Comparison of ENCODE assay signal across 30 mouse cellular contexts in genomic region chr14:97546276-97546675, GRCm38 (mm10).
"Had no signal": no experiment of that assay in that cellular context is flagged by ENCODE, and none has a peak within 500 bp of the region (broad histone marks: within the 10 kb centered on the region; RNA-seq: fewer than 3 reads in every experiment).

No protein-coding gene starts in this region.

- H3K27ac ChIP-seq: limb, embryonic 10.5 days; limb, embryonic 12.5 days; limb, embryonic 13.5 days; limb, embryonic 15.5 days; liver, embryonic 12.5 days; liver, embryonic 13.5 days; liver, embryonic 14.5 days; liver, embryonic 15.5 days; lung, embryonic 15.5 days; macrophage; midbrain, embryonic 10.5 days; midbrain, embryonic 12.5 days; midbrain, embryonic 13.5 days; midbrain, embryonic 15.5 days had no signal

- DNase-seq: left cerebral cortex, postnatal 4 days; liver; liver, embryonic 13.5 days; liver, postnatal 0 days; lung, adult 18-20 months; lung, adult 2 months; lung, embryonic 14.5 days; lung, postnatal 10 days; lung, postnatal 14 days; lung, postnatal 36 days; lung, postnatal 4 days; midbrain, embryonic 14.5 days had no signal

- ATAC-seq: liver, embryonic 12.5 days; liver, postnatal 0 days; lung, postnatal 0 days; midbrain, embryonic 13.5 days; midbrain, embryonic 15.5 days; midbrain, embryonic 16.5 days had no signal

- H3K4me1 ChIP-seq: limb, embryonic 10.5 days; limb, embryonic 12.5 days; limb, embryonic 13.5 days; limb, embryonic 15.5 days; liver, embryonic 12.5 days; liver, embryonic 13.5 days; liver, embryonic 15.5 days; lung, embryonic 15.5 days; megakaryocyte, embryonic 14.5 days; midbrain, embryonic 10.5 days; midbrain, embryonic 12.5 days; midbrain, embryonic 13.5 days; midbrain, embryonic 15.5 days had no signal

- H3K9me3 ChIP-seq: limb, embryonic 10.5 days; limb, embryonic 12.5 days; limb, embryonic 13.5 days; limb, embryonic 15.5 days; liver, embryonic 12.5 days; liver, embryonic 13.5 days; liver, embryonic 15.5 days; lung, embryonic 15.5 days; megakaryocyte, embryonic 14.5 days; midbrain, embryonic 10.5 days; midbrain, embryonic 12.5 days; midbrain, embryonic 13.5 days; midbrain, embryonic 15.5 days had no signal

- H3K4me2 ChIP-seq: limb, embryonic 12.5 days; limb, embryonic 13.5 days; limb, embryonic 15.5 days; liver, embryonic 12.5 days; liver, embryonic 13.5 days; liver, embryonic 15.5 days; lung, embryonic 14.5 days; lung, embryonic 15.5 days; midbrain, embryonic 11.5 days; midbrain, embryonic 12.5 days; midbrain, embryonic 13.5 days; midbrain, embryonic 15.5 days had no signal

- H3K27me3 ChIP-seq: limb, embryonic 12.5 days; limb, embryonic 13.5 days; limb, embryonic 15.5 days; liver, embryonic 12.5 days; liver, embryonic 13.5 days; liver, embryonic 15.5 days; lung, embryonic 15.5 days; megakaryocyte, embryonic 14.5 days; midbrain, embryonic 12.5 days; midbrain, embryonic 13.5 days; midbrain, embryonic 15.5 days had no signal

- H3K36me3 ChIP-seq: limb, embryonic 10.5 days; limb, embryonic 12.5 days; limb, embryonic 13.5 days; limb, embryonic 15.5 days; liver, embryonic 12.5 days; liver, embryonic 13.5 days; liver, embryonic 15.5 days; lung, embryonic 15.5 days; midbrain, embryonic 10.5 days; midbrain, embryonic 12.5 days; midbrain, embryonic 13.5 days; midbrain, embryonic 15.5 days had no signal

- H3K4me3 ChIP-seq: limb, embryonic 10.5 days; limb, embryonic 12.5 days; limb, embryonic 13.5 days; limb, embryonic 15.5 days; liver, embryonic 12.5 days; liver, embryonic 13.5 days; liver, embryonic 15.5 days; lung, embryonic 15.5 days; megakaryocyte, embryonic 14.5 days; midbrain, embryonic 10.5 days; midbrain, embryonic 12.5 days; midbrain, embryonic 13.5 days; midbrain, embryonic 15.5 days; myocyte had no signal

- H3K9ac ChIP-seq: limb, embryonic 12.5 days; limb, embryonic 13.5 days; limb, embryonic 15.5 days; liver, embryonic 12.5 days; liver, embryonic 13.5 days; liver, embryonic 14.5 days; liver, embryonic 15.5 days; liver, postnatal 0 days; lung, embryonic 14.5 days; lung, embryonic 15.5 days; midbrain, embryonic 12.5 days; midbrain, embryonic 13.5 days; midbrain, embryonic 15.5 days had no signal
